Mouse (Mus musculus): ENCODE data around the gene Apc2.

DNA sequence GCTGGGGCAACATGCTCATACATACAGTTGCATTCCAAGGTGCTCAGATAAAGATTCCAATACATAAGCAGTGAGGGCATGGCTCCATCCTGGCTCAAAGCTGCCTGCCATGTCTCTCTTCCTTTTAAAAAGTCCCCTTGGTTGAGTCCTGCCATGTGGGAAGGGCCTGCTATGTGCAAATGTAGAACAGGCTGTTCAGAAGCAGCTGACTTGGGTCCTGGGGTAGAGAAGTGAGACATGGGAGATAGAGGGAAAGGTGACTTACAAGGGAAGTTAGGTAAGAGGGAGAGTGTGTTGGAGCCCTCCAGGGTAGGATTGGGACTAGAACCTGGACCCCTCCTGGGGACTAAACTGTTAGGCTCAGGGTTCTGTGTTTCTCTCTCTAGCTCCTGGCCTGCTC, 43.8 kb upstream of the Apc2 start:
- TF ChIP-seq CTCF (IDR thresholded peaks at IDR 0.05; ENCODE audit: insufficient read depth, low read length) (no peak), POLR2A (IDR thresholded peaks at IDR 0.05; ENCODE audit: borderline replicate concordance, extremely low read depth, low read depth, low read length) (no peak)
